Mouse (Mus musculus): Measurements from ENCODE around the gene Tomm34. TPM values are rescaled to one million over a fixed set of nuclear protein-coding genes. Genes with fewer than 3 reads are reported as not detected.

The Tomm34 gene
- polyA plus RNA-seq, 1 experiment from 2014 or later = 50.4 TPM

- H3K27me3 ChIP-seq (ENCODE audit: control insufficient read depth, insufficient read depth, low read depth, low read length) = no peaks in the 10 kb centered on the region
- no peaks in the 10 kb centered on the region for H3K4me1 ChIP-seq (ENCODE audit: control insufficient read depth, insufficient read depth, low read length)
- H3K9me3 ChIP-seq (replicated peaks; ENCODE audit: control insufficient read depth, low read length, poor library complexity, severe bottlenecking) = no peaks in the 10 kb centered on the region
- ATAC-seq = no peak
- H3K4me3 ChIP-seq (ENCODE audit: low read depth, low read length) = no peak overlapping the region
- 30% methylated on average over 4 of the region's 4 CpGs for WGBS
- H3K9ac ChIP-seq (ENCODE audit: low read depth, low read length) = no peak overlapping the region
- no peak overlapping the region for H3K4me2 ChIP-seq (ENCODE audit: low read length)
- peaks cover 21% of the 10 kb centered on the region for H3K36me3 ChIP-seq (ENCODE audit: control insufficient read depth, insufficient read depth, low read length)
- no peak overlapping the region for H3K27ac ChIP-seq (ENCODE audit: low read length)
These were observed 32.5 kb upstream of the Tomm34 start for GRCm38 (mm10) chr2:164103501-164103900.

- ATAC-seq = no peak
- H3K27me3 ChIP-seq (ENCODE audit: control insufficient read depth, insufficient read depth, low read depth, low read length) = no peaks in the 10 kb centered on the region
- no peaks in the 10 kb centered on the region for H3K9me3 ChIP-seq (replicated peaks; ENCODE audit: control insufficient read depth, low read length, poor library complexity, severe bottlenecking)
- no peak overlapping the region for H3K4me3 ChIP-seq (ENCODE audit: low read depth, low read length)
- peaks cover 23% of the 10 kb centered on the region for H3K36me3 ChIP-seq (ENCODE audit: control insufficient read depth, insufficient read depth, low read length)
- H3K4me2 ChIP-seq (ENCODE audit: low read length) = no peak overlapping the region
- no peak overlapping the region for H3K9ac ChIP-seq (ENCODE audit: low read depth, low read length)
- H3K27ac ChIP-seq (ENCODE audit: low read length) = no peak overlapping the region
- no peaks in the 10 kb centered on the region for H3K4me1 ChIP-seq (ENCODE audit: control insufficient read depth, insufficient read depth, low read length)
- 92% methylated on average over 3 of the region's 3 CpGs for WGBS
These were observed 31.4 kb upstream of the Tomm34 start for GRCm38 (mm10) chr2:164102366-164102765.

GRCm38 (mm10) chr2:164101936-164102335, 31.0 kb upstream of the Tomm34 start:
- 88% methylated on average over 1 of the region's 1 CpGs for WGBS
- Histone ChIP-seq H3K4me3 (ENCODE audit: low read depth, low read length) (no peak overlapping the region), H3K9me3 (replicated peaks; ENCODE audit: control insufficient read depth, low read length, poor library complexity, severe bottlenecking) (no peaks in the 10 kb centered on the region), H3K4me2 (ENCODE audit: low read length) (no peak overlapping the region), H3K27ac (ENCODE audit: low read length) (no peak overlapping the region), H3K9ac (ENCODE audit: low read depth, low read length) (no peak overlapping the region), H3K36me3 (ENCODE audit: control insufficient read depth, insufficient read depth, low read length) (peaks cover 23% of the 10 kb centered on the region), H3K4me1 (ENCODE audit: control insufficient read depth, insufficient read depth, low read length) (no peaks in the 10 kb centered on the region), H3K27me3 (ENCODE audit: control insufficient read depth, insufficient read depth, low read depth, low read length) (no peaks in the 10 kb centered on the region)
- ATAC-seq = no peak

GRCm38 (mm10) chr2:164098603-164099250, 27.8 kb upstream of the Tomm34 start:
- H3K4me2 ChIP-seq (ENCODE audit: low read length) = no peak overlapping the region
- H3K9ac ChIP-seq (ENCODE audit: low read depth, low read length) = no peak overlapping the region
- WGBS = 88% methylated on average over 11 of the region's 11 CpGs
- ATAC-seq = no peak
- H3K4me3 ChIP-seq (ENCODE audit: low read depth, low read length) = no peak overlapping the region
- no peaks in the 10 kb centered on the region for H3K9me3 ChIP-seq (replicated peaks; ENCODE audit: control insufficient read depth, low read length, poor library complexity, severe bottlenecking)
- no peak overlapping the region for H3K27ac ChIP-seq (ENCODE audit: low read length)
- no peaks in the 10 kb centered on the region for H3K27me3 ChIP-seq (ENCODE audit: control insufficient read depth, insufficient read depth, low read depth, low read length)
- H3K36me3 ChIP-seq (ENCODE audit: control insufficient read depth, insufficient read depth, low read length) = peaks cover 26% of the 10 kb centered on the region
- H3K4me1 ChIP-seq (ENCODE audit: control insufficient read depth, insufficient read depth, low read length) = no peaks in the 10 kb centered on the region

- H3K36me3 ChIP-seq (ENCODE audit: control insufficient read depth, insufficient read depth, low read length) = peaks cover 11% of the 10 kb centered on the region
- ATAC-seq = no peak
- no peaks in the 10 kb centered on the region for H3K4me1 ChIP-seq (ENCODE audit: control insufficient read depth, insufficient read depth, low read length)
- no peak overlapping the region for H3K4me2 ChIP-seq (ENCODE audit: low read length)
- no peak overlapping the region for H3K4me3 ChIP-seq (ENCODE audit: low read depth, low read length)
- no peak overlapping the region for H3K9ac ChIP-seq (ENCODE audit: low read depth, low read length)
- no peaks in the 10 kb centered on the region for H3K9me3 ChIP-seq (replicated peaks; ENCODE audit: control insufficient read depth, low read length, poor library complexity, severe bottlenecking)
- WGBS = 85% methylated on average over 7 of the region's 7 CpGs
- H3K27ac ChIP-seq (ENCODE audit: low read length) = no peak overlapping the region
- H3K27me3 ChIP-seq (ENCODE audit: control insufficient read depth, insufficient read depth, low read depth, low read length) = no peaks in the 10 kb centered on the region
These were observed 23.2 kb upstream of the Tomm34 start for GRCm38 (mm10) chr2:164094152-164094551.

- ATAC-seq = no peak
- Histone ChIP-seq H3K9me3 (replicated peaks; ENCODE audit: control insufficient read depth, low read length, poor library complexity, severe bottlenecking) (no peaks in the 10 kb centered on the region), H3K36me3 (ENCODE audit: control insufficient read depth, insufficient read depth, low read length) (peaks cover 18% of the 10 kb centered on the region), H3K4me1 (ENCODE audit: control insufficient read depth, insufficient read depth, low read length) (no peaks in the 10 kb centered on the region), H3K4me3 (ENCODE audit: low read depth, low read length) (no peak overlapping the region), H3K4me2 (ENCODE audit: low read length) (no peak overlapping the region), H3K27ac (ENCODE audit: low read length) (no peak overlapping the region), H3K27me3 (ENCODE audit: control insufficient read depth, insufficient read depth, low read depth, low read length) (no peaks in the 10 kb centered on the region), H3K9ac (ENCODE audit: low read depth, low read length) (no peak overlapping the region)
- WGBS = 90% methylated on average over 4 of the region's 4 CpGs
These were observed 18.5 kb upstream of the Tomm34 start for GRCm38 (mm10) chr2:164089508-164089907.

GRCm38 (mm10) chr2:164087416-164088017, 16.5 kb upstream of the Tomm34 start:
- Histone ChIP-seq H3K9me3 (replicated peaks; ENCODE audit: control insufficient read depth, low read length, poor library complexity, severe bottlenecking) (no peaks in the 10 kb centered on the region), H3K4me3 (ENCODE audit: low read depth, low read length) (no peak overlapping the region), H3K27me3 (ENCODE audit: control insufficient read depth, insufficient read depth, low read depth, low read length) (no peaks in the 10 kb centered on the region), H3K4me1 (ENCODE audit: control insufficient read depth, insufficient read depth, low read length) (no peaks in the 10 kb centered on the region), H3K4me2 (ENCODE audit: low read length) (no peak overlapping the region), H3K36me3 (ENCODE audit: control insufficient read depth, insufficient read depth, low read length) (peaks cover 28% of the 10 kb centered on the region), H3K27ac (ENCODE audit: low read length) (no peak overlapping the region), H3K9ac (ENCODE audit: low read depth, low read length) (no peak overlapping the region)
- WGBS = 88% methylated on average over 6 of the region's 6 CpGs
- no peak for ATAC-seq

GRCm38 (mm10) chr2:164084342-164084700, 13.4 kb upstream of the Tomm34 start:
- ATAC-seq = no peak
- peaks cover 52% of the 10 kb centered on the region for H3K36me3 ChIP-seq (ENCODE audit: control insufficient read depth, insufficient read depth, low read length)
- no peak overlapping the region for H3K27ac ChIP-seq (ENCODE audit: low read length)
- no peaks in the 10 kb centered on the region for H3K27me3 ChIP-seq (ENCODE audit: control insufficient read depth, insufficient read depth, low read depth, low read length)
- H3K4me3 ChIP-seq (ENCODE audit: low read depth, low read length) = no peak overlapping the region
- H3K4me1 ChIP-seq (ENCODE audit: control insufficient read depth, insufficient read depth, low read length) = no peaks in the 10 kb centered on the region
- H3K4me2 ChIP-seq (ENCODE audit: low read length) = no peak overlapping the region
- no peaks in the 10 kb centered on the region for H3K9me3 ChIP-seq (replicated peaks; ENCODE audit: control insufficient read depth, low read length, poor library complexity, severe bottlenecking)
- WGBS = 87% methylated on average over 7 of the region's 7 CpGs
- no peak overlapping the region for H3K9ac ChIP-seq (ENCODE audit: low read depth, low read length)

GRCm38 (mm10) chr2:164083609-164084341, 12.8 kb upstream of the Tomm34 start:
- WGBS = 92% methylated on average over 18 of the region's 19 CpGs
- Histone ChIP-seq H3K36me3 (ENCODE audit: control insufficient read depth, insufficient read depth, low read length) (peaks cover 49% of the 10 kb centered on the region), H3K9ac (ENCODE audit: low read depth, low read length) (no peak overlapping the region), H3K4me1 (ENCODE audit: control insufficient read depth, insufficient read depth, low read length) (no peaks in the 10 kb centered on the region), H3K27ac (ENCODE audit: low read length) (no peak overlapping the region), H3K27me3 (ENCODE audit: control insufficient read depth, insufficient read depth, low read depth, low read length) (no peaks in the 10 kb centered on the region), H3K4me3 (ENCODE audit: low read depth, low read length) (no peak overlapping the region), H3K4me2 (ENCODE audit: low read length) (no peak overlapping the region), H3K9me3 (replicated peaks; ENCODE audit: control insufficient read depth, low read length, poor library complexity, severe bottlenecking) (no peaks in the 10 kb centered on the region)
- ATAC-seq = no peak

Data from midbrain, embryonic 16.5 days (tissue).